Mouse (Mus musculus): ENCODE results near the gene Coro1c. TPM values are rescaled to one million over a fixed set of nuclear protein-coding genes. Genes with fewer than 3 reads are reported as not detected.

Gene Coro1c
- total and polyA plus RNA-seq, 3 experiments = 77.3 to 158 (median 103) TPM

- TF ChIP-seq ETS1 (IDR thresholded peaks at IDR 0.05; ENCODE audit: low read depth, low read length) = no peak
- no peak for TF ChIP-seq NRF1 (IDR thresholded peaks at IDR 0.05; ENCODE audit: insufficient read depth, low read depth, low read length, poor library complexity, severe bottlenecking)
- no peaks in the 10 kb centered on the region; a peak in 2 of 4 replicates for H3K36me3 ChIP-seq (ENCODE audit: control insufficient read depth in 1 of 2, insufficient read depth in 2 of 2, low read length in 2 of 2)
These were observed 50.0 kb downstream of the Coro1c start for GRCm38 (mm10) chr5:113858550-113858949.

GRCm38 (mm10) chr5:113857631-113858030 lies 50.9 kb downstream of the Coro1c start:
- Histone ChIP-seq H3K27me3 (ENCODE audit: control insufficient read depth in 1 of 2, insufficient read depth in 2 of 2, low read length in 2 of 2) (no peaks in the 10 kb centered on the region), H3K79me2 (ENCODE audit: control insufficient read depth, insufficient read depth, low read length, poor library complexity) (no peaks in the 10 kb centered on the region), H3K4me3 (ENCODE audit: control insufficient read depth in 1 of 2, insufficient read depth in 1 of 2, low read depth in 2 of 2, low read length in 2 of 2) (no peak overlapping the region), H3K9me3 (replicated peaks; ENCODE audit: insufficient read depth, low read length) (no peaks in the 10 kb centered on the region), H3K9ac (ENCODE audit: control insufficient read depth, low read depth, low read length, poor library complexity, severe bottlenecking) (no peak overlapping the region), H3K4me1 (ENCODE audit: control insufficient read depth in 1 of 2, insufficient read depth in 2 of 2, low read length in 2 of 2) (no peaks in the 10 kb centered on the region; a peak in 1 of 4 replicates), H3K36me3 (ENCODE audit: control insufficient read depth in 1 of 2, insufficient read depth in 2 of 2, low read length in 2 of 2) (peaks cover 0 to under 1% of the 10 kb centered on the region in 2 experiments; a peak in 2 of 4 replicates), H3K27ac (ENCODE audit: control insufficient read depth, low read depth, low read length) (no peak overlapping the region)
- no peak for DNase-seq (ENCODE audit: low read depth, low spot score)
- no peak for TF ChIP-seq MEF2A (IDR thresholded peaks at IDR 0.05; ENCODE audit: extremely low read depth, insufficient replicate concordance, low read depth, low read length, poor library complexity, severe bottlenecking)
- TF ChIP-seq MYC (IDR thresholded peaks at IDR 0.05; ENCODE audit: low read depth, low read length) = no peak
- TF ChIP-seq JUND (IDR thresholded peaks at IDR 0.05; ENCODE audit: low read depth, low read length) = no peak
- TF ChIP-seq CHD1 (IDR thresholded peaks at IDR 0.05; ENCODE audit: low read depth, low read length) = no peak
- TF ChIP-seq MAZ (IDR thresholded peaks at IDR 0.05; ENCODE audit: low read depth, low read length) = no peak
- no peak for TF ChIP-seq EP300 (IDR thresholded peaks at IDR 0.05; ENCODE audit: low read depth in 1 of 2, low read length in 2 of 2)
- no peak for TF ChIP-seq MAX (IDR thresholded peaks at IDR 0.05; ENCODE audit: low read length)
- TF ChIP-seq POLR2AphosphoS2 (IDR thresholded peaks at IDR 0.05; ENCODE audit: low read length) = no peak
- no peak for TF ChIP-seq ETS1 (IDR thresholded peaks at IDR 0.05; ENCODE audit: low read depth, low read length)
- no peak for TF ChIP-seq ZNF384 (IDR thresholded peaks at IDR 0.05; ENCODE audit: low read depth, low read length)

More at GRCm38 (mm10) chr5:113858550-113858949, 50.0 kb downstream of the Coro1c start:
- no peak overlapping the region for H3K27ac ChIP-seq (ENCODE audit: control insufficient read depth, low read depth, low read length)
- no peak overlapping the region for H3K4me3 ChIP-seq (ENCODE audit: control insufficient read depth in 1 of 2, insufficient read depth in 1 of 2, low read depth in 2 of 2, low read length in 2 of 2)
- H3K9me3 ChIP-seq (replicated peaks; ENCODE audit: insufficient read depth, low read length) = no peaks in the 10 kb centered on the region
- H3K79me2 ChIP-seq (ENCODE audit: control insufficient read depth, insufficient read depth, low read length, poor library complexity) = no peaks in the 10 kb centered on the region
- no peak for DNase-seq (ENCODE audit: low read depth, low spot score)
- H3K27me3 ChIP-seq (ENCODE audit: control insufficient read depth in 1 of 2, insufficient read depth in 2 of 2, low read length in 2 of 2) = no peaks in the 10 kb centered on the region
- no peak overlapping the region for H3K9ac ChIP-seq (ENCODE audit: control insufficient read depth, low read depth, low read length, poor library complexity, severe bottlenecking)
- no peaks in the 10 kb centered on the region; a peak in 1 of 4 replicates for H3K4me1 ChIP-seq (ENCODE audit: control insufficient read depth in 1 of 2, insufficient read depth in 2 of 2, low read length in 2 of 2)

- Histone ChIP-seq H3K4me1 (ENCODE audit: control insufficient read depth in 1 of 2, insufficient read depth in 2 of 2, low read length in 2 of 2) (no peaks in the 10 kb centered on the region; a peak in 1 of 4 replicates), H3K9me3 (replicated peaks; ENCODE audit: insufficient read depth, low read length) (no peaks in the 10 kb centered on the region), H3K27me3 (ENCODE audit: control insufficient read depth in 1 of 2, insufficient read depth in 2 of 2, low read length in 2 of 2) (no peaks in the 10 kb centered on the region), H3K36me3 (ENCODE audit: control insufficient read depth in 1 of 2, insufficient read depth in 2 of 2, low read length in 2 of 2) (peaks cover 0 to 4% of the 10 kb centered on the region in 2 experiments; a peak in 2 of 4 replicates), H3K27ac (ENCODE audit: control insufficient read depth, low read depth, low read length) (no peak overlapping the region), H3K79me2 (ENCODE audit: control insufficient read depth, insufficient read depth, low read length, poor library complexity) (no peaks in the 10 kb centered on the region), H3K4me3 (ENCODE audit: control insufficient read depth in 1 of 2, insufficient read depth in 1 of 2, low read depth in 2 of 2, low read length in 2 of 2) (no peak overlapping the region), H3K9ac (ENCODE audit: control insufficient read depth, low read depth, low read length, poor library complexity, severe bottlenecking) (no peak overlapping the region)
- no peak for DNase-seq (ENCODE audit: low read depth, low spot score)
- TF ChIP-seq MYB (IDR thresholded peaks at IDR 0.05; ENCODE audit: low read depth, low read length) = no peak
These were observed 51.9 kb downstream of the Coro1c start for GRCm38 (mm10) chr5:113856631-113857030.

All from MEL (cell line).